Comparison of ENCODE assay signal across 8 mouse cellular contexts in genomic region chr16:33185261-33186046, GRCm38 (mm10). TPM values are rescaled to one million over a fixed set of nuclear protein-coding genes. Genes with fewer than 3 reads are reported as not detected.
DNase-seq lines count a peak whose midpoint lies in the region; ATAC-seq and TF ChIP-seq lines count a peak whose summit lies in the region.

No protein-coding gene starts in this region.

- TF ChIP-seq CTCF in C2C12 (IDR thresholded peaks at IDR 0.05; ENCODE audit: control insufficient read depth, insufficient read depth, insufficient read length), result no peak
- peak; percentile 18; the same call in 1 of the 2 replicates for TF ChIP-seq CTCF in liver, embryonic 14.5 days (IDR thresholded peaks at IDR 0.05; ENCODE audit: low read depth)

- H3K36me3 ChIP-seq in C2C12 (ENCODE audit: control insufficient read depth, insufficient read depth), result no peaks in the 10 kb centered on the region
- no peaks in the 10 kb centered on the region for H3K36me3 ChIP-seq in liver, embryonic 14.5 days (replicated peaks; ENCODE audit: control insufficient read depth, insufficient read depth, low read depth)

- H3K9ac ChIP-seq in liver, embryonic 14.5 days (replicated peaks), result peak overlapping the region; percentile 99

- no peak for TF ChIP-seq EP300 in liver, embryonic 14.5 days (IDR thresholded peaks at IDR 0.05; ENCODE audit: low read depth)

- no peaks in the 10 kb centered on the region for H3K9me3 ChIP-seq in liver, embryonic 14.5 days (ENCODE audit: control insufficient read depth, low read length)

- ATAC-seq in activated CD4-positive, CD25-positive, alpha-beta regulatory T cell, adult 4 months, result peak; percentile 50
- peak; percentile 76 for ATAC-seq in liver, embryonic 14.5 days (ENCODE audit: insufficient read depth)

- under 1% methylated on average over 56 of the region's 59 CpGs for WGBS in liver, embryonic 14.5 days (ENCODE audit: insufficient replicate concordance)

- H3K79me3 ChIP-seq in C2C12 (ENCODE audit: low read depth), result peaks cover 32% of the 10 kb centered on the region

- peak; percentile 45 to 62 for DNase-seq in cerebellum, postnatal 36 days
- DNase-seq in gastrocnemius, adult 8-10 months (ENCODE audit: low spot score in 2 of 2), result peak; percentile 31 to 37
- DNase-seq in induced T-regulatory cell, adult 2 months (ENCODE audit: low read depth), result peak; percentile 69
- DNase-seq in liver, embryonic 14.5 days (ENCODE audit: low read depth in 3 of 3, low spot score in 3 of 3), result peak in 1 of 3 experiments; percentile 35
- peak; percentile 69 for DNase-seq in naive thymus-derived CD4-positive, alpha-beta T cell, adult 2 months (ENCODE audit: low read depth)
- DNase-seq in thymus, postnatal 36 days, result peak; percentile 70 to 73

- peak overlapping the region; percentile 96 for H3ac ChIP-seq in C2C12 (ENCODE audit: control insufficient read depth, insufficient read length, low read depth)

- peak overlapping the region; percentile 65 for H3K27ac ChIP-seq in liver, embryonic 14.5 days

- no peaks in the 10 kb centered on the region for H3K27me3 ChIP-seq in C2C12 (ENCODE audit: control insufficient read depth, insufficient read depth, insufficient read length)
- no peaks in the 10 kb centered on the region for H3K27me3 ChIP-seq in liver, embryonic 14.5 days (ENCODE audit: control insufficient read depth, insufficient read depth, low read length)

- H3K4me1 ChIP-seq in liver, embryonic 14.5 days (replicated peaks; ENCODE audit: control insufficient read depth in 2 of 2, insufficient read depth in 2 of 2, low read length in 1 of 2), result peaks cover 6 to 9% of the 10 kb centered on the region in 2 experiments

- peak overlapping the region; percentile 98 for H3K4me2 ChIP-seq in liver, embryonic 14.5 days (ENCODE audit: low read depth)

- H3K79me2 ChIP-seq in C2C12 (ENCODE audit: control insufficient read depth, insufficient read depth), result peaks cover 54% of the 10 kb centered on the region

- peak overlapping the region; percentile 76 for H3K4me3 ChIP-seq in C2C12 (ENCODE audit: insufficient read depth, poor library complexity, severe bottlenecking)
- peak overlapping the region; percentile 65 to 99 for H3K4me3 ChIP-seq in liver, embryonic 14.5 days (ENCODE audit: insufficient read depth in 1 of 2, low read depth in 2 of 2, low read length in 2 of 2)

TF ChIP-seq in C2C12, 6 proteins besides CTCF, POLR2A, EP300 and RAD21:
- TF ChIP-seq MAX (IDR thresholded peaks at IDR 0.05) (no peak), FOSL1 (IDR thresholded peaks at IDR 0.05; ENCODE audit: insufficient read depth, low read length, poor library complexity, severe bottlenecking) (no peak), CEBPB (IDR thresholded peaks at IDR 0.05; ENCODE audit: low read depth) (no peak), USF1 (IDR thresholded peaks at IDR 0.05; ENCODE audit: low read depth) (no peak), MYOG (IDR thresholded peaks at IDR 0.05; ENCODE audit: control insufficient read depth, extremely low read depth, insufficient read length) (no peak), MYOD1 (IDR thresholded peaks at IDR 0.05; ENCODE audit: control insufficient read depth, insufficient read length, low read depth) (no peak)
TF ChIP-seq in C2C12: peak in this region for 0.

RNA-seq across cellular contexts. Expression of gene Osbpl11, which starts 0.6 kb away (rescaled TPM):
- polyA plus RNA-seq in C2C12 (2012; fragmentation: generic; extraction: Trizol), result 8.3 TPM
- 1 to 10 TPM; 5.7 to 7.5 TPM for polyA plus RNA-seq in activated CD4-positive, CD25-positive, alpha-beta regulatory T cell, adult 4 months (2017; shearing (Covaris generic))
- 10 to 100 TPM; 12.2 to 15.4 (median 15.0) TPM for total RNA-seq in gastrocnemius, adult 8-10 months (2022)
- 3.1 and 3.3 TPM in 2 replicates for polyA plus RNA-seq in liver, embryonic 14.5 days (2012; rRNA removed)
- 4.3 and 5.5 TPM in 2 replicates for polyA plus RNA-seq in liver, embryonic 14.5 days (2014; fragmentation: Nextera tagmentation; extraction: Ambion mirVana)
